Mouse (Mus musculus): ENCODE data around the gene Pnpla1. TPM values are rescaled to one million over a fixed set of nuclear protein-coding genes. Genes with fewer than 3 reads are reported as not detected.

Pnpla1 gene
- polyA plus RNA-seq, 1 experiment, result not detected

- peak; percentile 51 for DNase-seq (ENCODE audit: low read depth)
- peak; percentile 61 for TF ChIP-seq CTCF (IDR thresholded peaks at IDR 0.05; ENCODE audit: borderline replicate concordance, extremely low read depth, insufficient read depth, insufficient read length)
- TF ChIP-seq POLR2A (IDR thresholded peaks at IDR 0.05; ENCODE audit: borderline replicate concordance, extremely low read depth, insufficient read depth, insufficient read length, poor library complexity, severe bottlenecking), result no peak
These were observed 51.2 kb downstream of the Pnpla1 start for GRCm38 (mm10) chr17:28909252-28909941.

DNA sequence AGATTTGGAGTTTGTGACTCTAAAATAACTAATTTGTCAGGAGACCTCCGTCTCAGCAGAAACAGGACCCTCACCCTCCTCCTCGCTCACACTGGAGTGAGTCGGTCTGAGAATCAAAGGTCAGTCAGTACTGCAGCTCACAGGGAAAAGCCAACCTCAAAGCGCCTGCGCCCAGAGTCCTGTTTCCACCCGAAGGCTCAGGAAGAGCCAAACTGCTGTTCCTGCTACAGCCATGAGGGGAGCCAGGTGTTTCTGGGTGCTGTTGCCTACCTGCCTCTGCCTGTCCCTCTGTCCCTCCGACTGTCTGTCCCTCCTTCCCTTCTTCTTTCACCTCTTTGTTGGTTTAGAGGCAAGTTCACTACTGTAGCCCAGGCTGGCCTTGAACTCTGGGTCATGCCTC is 51.9 kb downstream of the Pnpla1 start:
- no peak; the same call in 1 of the 2 replicates for TF ChIP-seq CTCF (IDR thresholded peaks at IDR 0.05; ENCODE audit: borderline replicate concordance, extremely low read depth, insufficient read depth, insufficient read length)
- no peak for DNase-seq (ENCODE audit: low read depth)

GRCm38 (mm10) chr17:28913200-28913599 is 55.0 kb downstream of the Pnpla1 start:
- TF ChIP-seq CTCF (IDR thresholded peaks at IDR 0.05; ENCODE audit: borderline replicate concordance, extremely low read depth, insufficient read depth, insufficient read length), result no peak
- no peak for TF ChIP-seq POLR2A (IDR thresholded peaks at IDR 0.05; ENCODE audit: borderline replicate concordance, extremely low read depth, insufficient read depth, insufficient read length, poor library complexity, severe bottlenecking)
- no peak for DNase-seq (ENCODE audit: low read depth)

- TF ChIP-seq POLR2A (IDR thresholded peaks at IDR 0.05; ENCODE audit: borderline replicate concordance, extremely low read depth, insufficient read depth, insufficient read length, poor library complexity, severe bottlenecking) (no peak), CTCF (IDR thresholded peaks at IDR 0.05; ENCODE audit: borderline replicate concordance, extremely low read depth, insufficient read depth, insufficient read length) (no peak)
- DNase-seq (ENCODE audit: low read depth), result no peak
These were observed 55.7 kb downstream of the Pnpla1 start for GRCm38 (mm10) chr17:28913940-28914339.

GRCm38 (mm10) chr17:28915060-28915628 is 56.9 kb downstream of the Pnpla1 start, which contains the start of gene 4930539E08Rik:
TSS of gene 4930539E08Rik (minus strand) at chr17:28915324.
- no peak for TF ChIP-seq POLR2A (IDR thresholded peaks at IDR 0.05; ENCODE audit: borderline replicate concordance, extremely low read depth, insufficient read depth, insufficient read length, poor library complexity, severe bottlenecking)
- no peak for TF ChIP-seq CTCF (IDR thresholded peaks at IDR 0.05; ENCODE audit: borderline replicate concordance, extremely low read depth, insufficient read depth, insufficient read length)
- no peak for DNase-seq (ENCODE audit: low read depth)

DNA sequence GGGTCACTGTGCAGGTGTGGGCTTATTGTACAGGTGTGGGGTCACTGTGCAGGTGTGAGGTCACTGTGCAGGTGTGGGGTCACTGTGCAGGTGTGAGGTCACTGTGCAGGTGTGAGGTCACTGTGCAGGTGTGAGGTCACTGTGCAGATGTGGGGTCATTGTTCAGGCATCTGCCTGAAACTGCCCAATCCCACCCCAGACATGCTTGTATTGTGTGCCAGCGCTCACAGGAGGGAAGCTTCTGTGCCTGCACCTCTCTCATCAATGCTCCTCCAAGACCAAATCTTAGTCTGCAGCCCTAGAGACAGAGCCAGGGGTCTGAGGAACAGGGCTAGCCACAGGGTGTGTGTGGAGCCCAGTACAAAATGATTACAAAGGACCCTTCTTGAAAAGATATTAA is 58.3 kb downstream of the Pnpla1 start:
- no peak for DNase-seq (ENCODE audit: low read depth)
- no peak for TF ChIP-seq CTCF (IDR thresholded peaks at IDR 0.05; ENCODE audit: borderline replicate concordance, extremely low read depth, insufficient read depth, insufficient read length)
- TF ChIP-seq POLR2A (IDR thresholded peaks at IDR 0.05; ENCODE audit: borderline replicate concordance, extremely low read depth, insufficient read depth, insufficient read length, poor library complexity, severe bottlenecking), result no peak

DNA sequence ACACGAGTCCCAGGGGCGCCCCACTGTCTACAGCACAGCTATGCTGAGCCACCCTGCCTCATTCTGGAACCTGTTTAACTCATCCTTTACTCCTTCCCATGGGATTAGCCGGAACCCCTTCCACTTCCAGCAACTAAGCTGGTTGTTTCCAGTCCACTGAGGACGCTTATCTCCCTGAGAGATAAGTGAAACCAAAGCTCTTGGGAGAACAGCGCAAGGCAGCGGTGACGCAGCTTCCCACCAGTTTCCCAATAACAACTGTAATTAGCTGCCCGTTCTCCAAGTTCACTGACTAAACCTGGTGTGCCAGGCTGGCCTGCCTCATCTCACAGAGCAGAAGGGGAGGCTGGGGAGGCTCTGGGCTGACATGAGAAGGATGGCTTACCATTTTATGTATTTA is 62.9 kb downstream of the Pnpla1 start:
- no peak for DNase-seq (ENCODE audit: low read depth)
- TF ChIP-seq POLR2A (IDR thresholded peaks at IDR 0.05; ENCODE audit: borderline replicate concordance, extremely low read depth, insufficient read depth, insufficient read length, poor library complexity, severe bottlenecking) (no peak), CTCF (IDR thresholded peaks at IDR 0.05; ENCODE audit: borderline replicate concordance, extremely low read depth, insufficient read depth, insufficient read length) (no peak)

GRCm38 (mm10) chr17:28922096-28922495 is 63.9 kb downstream of the Pnpla1 start:
- TF ChIP-seq POLR2A (IDR thresholded peaks at IDR 0.05; ENCODE audit: borderline replicate concordance, extremely low read depth, insufficient read depth, insufficient read length, poor library complexity, severe bottlenecking), result no peak
- TF ChIP-seq CTCF (IDR thresholded peaks at IDR 0.05; ENCODE audit: borderline replicate concordance, extremely low read depth, insufficient read depth, insufficient read length), result no peak
- no peak for DNase-seq (ENCODE audit: low read depth)

- no peak for TF ChIP-seq POLR2A (IDR thresholded peaks at IDR 0.05; ENCODE audit: borderline replicate concordance, extremely low read depth, insufficient read depth, insufficient read length, poor library complexity, severe bottlenecking)
- no peak for TF ChIP-seq CTCF (IDR thresholded peaks at IDR 0.05; ENCODE audit: borderline replicate concordance, extremely low read depth, insufficient read depth, insufficient read length)
- DNase-seq (ENCODE audit: low read depth), result no peak
These were observed 66.9 kb downstream of the Pnpla1 start for GRCm38 (mm10) chr17:28924957-28925595.

DNA sequence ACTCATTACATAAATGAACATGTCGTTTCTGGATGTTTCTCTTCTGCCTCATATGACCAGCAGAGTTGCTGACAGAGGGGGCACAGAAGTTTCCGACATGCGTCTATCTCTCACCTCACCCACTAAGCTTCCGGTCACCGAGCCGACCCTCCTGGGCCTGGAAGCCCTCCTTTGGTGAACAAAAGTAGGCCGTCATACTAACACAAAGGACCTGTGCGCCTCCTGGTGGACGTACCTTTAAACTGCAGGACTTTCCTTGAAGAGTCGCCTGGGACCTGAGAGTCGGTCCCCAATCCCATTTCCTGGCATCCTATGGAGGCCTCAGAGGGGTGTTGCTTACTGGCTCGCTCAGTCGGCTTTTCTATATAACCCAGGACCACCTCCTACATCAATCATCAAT is 68.2 kb downstream of the Pnpla1 start:
- TF ChIP-seq CTCF (IDR thresholded peaks at IDR 0.05; ENCODE audit: borderline replicate concordance, extremely low read depth, insufficient read depth, insufficient read length) (peak; percentile 88), POLR2A (IDR thresholded peaks at IDR 0.05; ENCODE audit: borderline replicate concordance, extremely low read depth, insufficient read depth, insufficient read length, poor library complexity, severe bottlenecking) (no peak)
- DNase-seq (ENCODE audit: low read depth), result peak; percentile 88

GRCm38 (mm10) chr17:28926866-28927635 is 68.8 kb downstream of the Pnpla1 start:
- no peak for TF ChIP-seq POLR2A (IDR thresholded peaks at IDR 0.05; ENCODE audit: borderline replicate concordance, extremely low read depth, insufficient read depth, insufficient read length, poor library complexity, severe bottlenecking)
- TF ChIP-seq CTCF (IDR thresholded peaks at IDR 0.05; ENCODE audit: borderline replicate concordance, extremely low read depth, insufficient read depth, insufficient read length), result peak; percentile 74
- peak; percentile 65 for DNase-seq (ENCODE audit: low read depth)

Measured in brain, embryonic 14.5 days (tissue).